24 mouse cellular contexts compared by ENCODE assay signal in genomic region chr7:127297586-127298193, GRCm38 (mm10). TPM values are rescaled to one million over a fixed set of nuclear protein-coding genes. Genes with fewer than 3 reads are reported as not detected.
A peak's percentile ranks its signal among the peaks of the same experiment; 100 is the strongest.
DNase-seq lines count a peak whose midpoint lies in the region; ATAC-seq and TF ChIP-seq lines count a peak whose summit lies in the region.
"Had no signal": no experiment of that assay in that cellular context is flagged by ENCODE, and none has a peak within 500 bp of the region (broad histone marks: within the 10 kb centered on the region; RNA-seq: fewer than 3 reads in every experiment).

No protein-coding gene starts in this region.

- no peak for TF ChIP-seq CTCF in heart, postnatal 0 days (IDR thresholded peaks at IDR 0.05; ENCODE audit: low read depth)

- no peak for TF ChIP-seq EP300 in heart, postnatal 0 days (IDR thresholded peaks at IDR 0.05; ENCODE audit: low read depth)

- no peak overlapping the region for H3K4me3 ChIP-seq in heart, postnatal 0 days (ENCODE audit: low read depth, low read length)
- H3K4me3 ChIP-seq: embryonic facial prominence, embryonic 15.5 days; heart, embryonic 13.5 days; intestine, embryonic 15.5 days; layer of hippocampus, adult 2 months; limb, embryonic 10.5 days; midbrain, embryonic 12.5 days had no signal

- H3K9ac ChIP-seq in heart, postnatal 0 days (replicated peaks; ENCODE audit: low read depth, low read length): no peak overlapping the region
- H3K9ac ChIP-seq: embryonic facial prominence, embryonic 15.5 days; heart, embryonic 13.5 days; hindbrain, embryonic 14.5 days; intestine, embryonic 15.5 days; liver, embryonic 14.5 days; midbrain, embryonic 12.5 days had no signal

- peaks cover 4% of the 10 kb centered on the region; the same call in 1 of the 2 replicates for H3K4me1 ChIP-seq in heart, postnatal 0 days (ENCODE audit: control insufficient read depth, insufficient read depth)
- H3K4me1 ChIP-seq: embryonic facial prominence, embryonic 15.5 days; intestine, embryonic 15.5 days; limb, embryonic 10.5 days; midbrain, embryonic 12.5 days had no signal

- intact Hi-C loops in heart, postnatal 25 days (cut with DNase I): no loop called here

- H3K27ac ChIP-seq in heart, postnatal 0 days (ENCODE audit: low read depth): no peak overlapping the region
- H3K27ac ChIP-seq: embryonic facial prominence, embryonic 15.5 days; heart, embryonic 13.5 days; hindbrain, embryonic 14.5 days; intestine, embryonic 15.5 days; layer of hippocampus, adult 2 months; limb, embryonic 10.5 days; liver, embryonic 14.5 days; midbrain, embryonic 12.5 days had no signal

- no peak for DNase-seq in heart, postnatal 0 days (ENCODE audit: low spot score)
- DNase-seq in heart, postnatal 25 days (ENCODE audit: low spot score): no peak
- DNase-seq in thymus, postnatal 14 days: peak; percentile 36
- no peak for DNase-seq in thymus, adult 18-20 months
- DNase-seq in right cerebral cortex, postnatal 14 days: no peak
- no peak for DNase-seq in adipocyte (ENCODE audit: low spot score)
- no peak for DNase-seq in right cerebral cortex, adult 18-20 months
- DNase-seq: adrenal gland, postnatal 36 days; cerebellum, adult 9-10 months; gastrocnemius, postnatal 25 days; heart, adult 18-20 months; heart, postnatal 4 days; kidney, adult 8-10 months; kidney, postnatal 14 days had no signal

- H3K27me3 ChIP-seq in heart, postnatal 0 days (ENCODE audit: control insufficient read depth, insufficient read depth, low read length): no peaks in the 10 kb centered on the region
- H3K27me3 ChIP-seq: embryonic facial prominence, embryonic 15.5 days; heart, embryonic 13.5 days; intestine, embryonic 15.5 days; midbrain, embryonic 12.5 days had no signal

- peak overlapping the region; percentile 36; the same call in 1 of the 2 replicates for H3K4me2 ChIP-seq in heart, postnatal 0 days (ENCODE audit: low read depth, low read length)
- H3K4me2 ChIP-seq: embryonic facial prominence, embryonic 15.5 days; heart, embryonic 13.5 days; hindbrain, embryonic 14.5 days; intestine, embryonic 15.5 days; midbrain, embryonic 12.5 days had no signal

- WGBS in heart, postnatal 0 days: 92% methylated on average over 5 of the region's 5 CpGs

- no peaks in the 10 kb centered on the region for H3K9me3 ChIP-seq in heart, postnatal 0 days (replicated peaks; ENCODE audit: control insufficient read depth, low read length)
- H3K9me3 ChIP-seq: embryonic facial prominence, embryonic 15.5 days; heart, embryonic 13.5 days; intestine, embryonic 15.5 days; limb, embryonic 10.5 days; midbrain, embryonic 12.5 days had no signal

- H3K36me3 ChIP-seq in heart, postnatal 0 days (replicated peaks; ENCODE audit: control insufficient read depth, insufficient read depth, low read length): no peaks in the 10 kb centered on the region
- H3K36me3 ChIP-seq: embryonic facial prominence, embryonic 15.5 days; heart, embryonic 13.5 days; intestine, embryonic 15.5 days; limb, embryonic 10.5 days; midbrain, embryonic 12.5 days had no signal

- ATAC-seq in heart, postnatal 0 days (ENCODE audit: insufficient read depth, low read depth): no peak
- ATAC-seq in inflammation-experienced regulatory T-cells, adult 6 months: peak; percentile 17
- ATAC-seq: forebrain, embryonic 16.5 days; intestine, embryonic 15.5 days had no signal

RNA-seq across cellular contexts. Expression of gene Itgal, which starts 1.6 kb away (rescaled TPM):
- 1.7 and 4.0 TPM in 2 replicates for total RNA-seq in heart, postnatal 0 days (2014; rRNA removed; ENCODE audit: low replicate concordance)
- polyA plus RNA-seq in heart, postnatal 0 days (2015; fragmentation: Nextera tagmentation; extraction: Ambion mirVana): 0.96 and 1.1 TPM in 2 replicates
- total RNA-seq in heart, postnatal 25 days (2021): 1 to 10 TPM; 1.2 to 2.0 TPM
- polyA plus RNA-seq in inflammation-experienced regulatory T-cells, adult 6 months (2017; shearing (Covaris generic)): 100 to 1,000 TPM; 201 to 247 (median 214) TPM

RNA-seq across cellular contexts. Expression of gene Sephs2, which starts 23.8 kb away (rescaled TPM):
- total RNA-seq in heart, postnatal 0 days (2014; rRNA removed; ENCODE audit: low replicate concordance): 76.5 and 78.0 TPM in 2 replicates
- 51.8 and 55.7 TPM in 2 replicates for polyA plus RNA-seq in heart, postnatal 0 days (2015; fragmentation: Nextera tagmentation; extraction: Ambion mirVana)
- total RNA-seq in heart, postnatal 25 days (2021): 10 to 100 TPM; 27.8 to 30.0 TPM
- polyA plus RNA-seq in inflammation-experienced regulatory T-cells, adult 6 months (2017; shearing (Covaris generic)): 10 to 100 TPM; 19.4 to 45.4 (median 28.6) TPM

RNA-seq across cellular contexts. Expression of gene Dctpp1, which starts 37.2 kb away (rescaled TPM):
- 152 and 165 TPM in 2 replicates for total RNA-seq in heart, postnatal 0 days (2014; rRNA removed; ENCODE audit: low replicate concordance)
- polyA plus RNA-seq in heart, postnatal 0 days (2015; fragmentation: Nextera tagmentation; extraction: Ambion mirVana): 94.2 and 97.1 TPM in 2 replicates
- 10 to 100 TPM; 46.7 to 47.5 TPM for total RNA-seq in heart, postnatal 25 days (2021)
- 10 to 100 TPM; 37.2 to 88.3 (median 51.2) TPM for polyA plus RNA-seq in inflammation-experienced regulatory T-cells, adult 6 months (2017; shearing (Covaris generic))

RNA-seq across cellular contexts. Expression of gene Zfp768, which starts 47.7 kb away (rescaled TPM):
- total RNA-seq in heart, postnatal 0 days (2014; rRNA removed; ENCODE audit: low replicate concordance): 46.8 and 54.3 TPM in 2 replicates
- polyA plus RNA-seq in heart, postnatal 0 days (2015; fragmentation: Nextera tagmentation; extraction: Ambion mirVana): 18.4 and 22.0 TPM in 2 replicates
- 10 to 100 TPM; 35.4 to 41.3 TPM for total RNA-seq in heart, postnatal 25 days (2021)
- polyA plus RNA-seq in inflammation-experienced regulatory T-cells, adult 6 months (2017; shearing (Covaris generic)): under 1 TPM in 1 of 3 experiments, not detected in 2; 0.28 TPM

RNA-seq across cellular contexts. Expression of gene Zfp771, which starts 53.6 kb away (rescaled TPM):
- total RNA-seq in heart, postnatal 0 days (2014; rRNA removed; ENCODE audit: low replicate concordance): 38.5 and 43.6 TPM in 2 replicates
- polyA plus RNA-seq in heart, postnatal 0 days (2015; fragmentation: Nextera tagmentation; extraction: Ambion mirVana): 23.3 and 26.4 TPM in 2 replicates
- total RNA-seq in heart, postnatal 25 days (2021): 10 to 100 TPM; 17.1 to 20.9 TPM
- polyA plus RNA-seq in inflammation-experienced regulatory T-cells, adult 6 months (2017; shearing (Covaris generic)): 1 to 10 TPM in 1 of 3 experiments, under 1 TPM in 1, not detected in 1; 0.46 to 1.5 TPM
